16 mouse cellular contexts compared by ENCODE assay signal in the genomic region with DNA sequence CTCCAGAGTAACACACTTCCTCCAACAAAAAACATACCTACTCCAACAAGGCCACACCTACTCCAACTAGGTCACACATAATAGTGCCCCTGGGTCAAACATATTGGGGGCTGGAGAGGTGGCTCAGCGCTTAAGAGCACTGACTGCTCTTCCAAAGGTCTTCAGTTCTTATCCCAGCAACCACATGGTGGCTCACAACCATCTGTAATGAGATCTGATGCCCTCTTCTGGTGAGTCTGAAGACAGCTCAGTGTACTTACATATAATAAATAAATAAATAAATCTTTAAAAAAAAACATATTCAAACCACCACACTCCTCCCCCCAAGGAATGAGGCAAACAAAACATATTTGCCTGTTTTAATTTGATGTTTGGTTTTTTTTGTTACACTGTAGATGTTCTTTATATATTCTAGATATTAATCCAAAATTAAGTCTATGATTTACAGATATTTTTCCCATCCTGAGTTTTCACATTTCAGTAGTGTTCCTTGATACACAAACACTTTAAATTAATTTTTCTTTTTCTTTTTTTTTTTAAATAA. TPM values are rescaled to one million over a fixed set of nuclear protein-coding genes. Genes with fewer than 3 reads are reported as not detected.
DNase-seq lines count a peak whose midpoint lies in the region; ATAC-seq and TF ChIP-seq lines count a peak whose summit lies in the region.
"Had no signal": no experiment of that assay in that cellular context is flagged by ENCODE, and none has a peak within 500 bp of the region (broad histone marks: within the 10 kb centered on the region; RNA-seq: fewer than 3 reads in every experiment).

No protein-coding gene starts in this region.

- H3K4me1 ChIP-seq in kidney, embryonic 15.5 days: no peaks in the 10 kb centered on the region
- H3K4me1 ChIP-seq in ES-E14 (ENCODE audit: control insufficient read depth in 2 of 2, insufficient read depth in 2 of 2, low read length in 2 of 2, poor library complexity in 1 of 2): peaks cover 0 to 6% of the 10 kb centered on the region in 2 experiments; a peak in 2 of 4 replicates
- no peaks in the 10 kb centered on the region for H3K4me1 ChIP-seq in thymus, adult 2 months (replicated peaks; ENCODE audit: control insufficient read depth, insufficient read depth, low read length)
- H3K4me1 ChIP-seq: liver, embryonic 15.5 days; midbrain, embryonic 12.5 days had no signal

- H3K4me3 ChIP-seq in kidney, embryonic 15.5 days (replicated peaks): no peak overlapping the region
- no peak overlapping the region for H3K4me3 ChIP-seq in ES-E14 (ENCODE audit: insufficient read depth in 1 of 2, low read depth in 1 of 2, low read length in 2 of 2, poor library complexity in 1 of 2, severe bottlenecking in 1 of 2)
- no peak overlapping the region for H3K4me3 ChIP-seq in thymus, adult 2 months (ENCODE audit: control insufficient read depth, insufficient read depth, low read length)
- H3K4me3 ChIP-seq: erythroblast, embryonic 14.5 days; liver, embryonic 15.5 days; midbrain, embryonic 12.5 days had no signal

- no peak for TF ChIP-seq POLR2A in thymus, adult 2 months (IDR thresholded peaks at IDR 0.05; ENCODE audit: control insufficient read depth, extremely low read depth, insufficient read depth, low read length, poor library complexity)

- no peak for TF ChIP-seq CTCF in thymus, adult 2 months (IDR thresholded peaks at IDR 0.05; ENCODE audit: borderline replicate concordance, control insufficient read depth, extremely low read depth, insufficient read depth, low read length, poor library complexity)

- in situ Hi-C loops in ES-E14 (cut with MboI; ENCODE audit: low sequenced_read_pairs in 2 of 2, unreplicated experiment in 2 of 2): no loop called here

- no peak for ATAC-seq in kidney, embryonic 15.5 days (replicated peaks; ENCODE audit: low FRiP score)
- ATAC-seq: hindbrain, embryonic 16.5 days had no signal

- H3K27me3 ChIP-seq in kidney, embryonic 15.5 days: no peaks in the 10 kb centered on the region
- H3K27me3 ChIP-seq in thymus, adult 2 months (ENCODE audit: control insufficient read depth, insufficient read depth, low read length): no peaks in the 10 kb centered on the region
- H3K27me3 ChIP-seq: liver, embryonic 15.5 days; midbrain, embryonic 12.5 days had no signal

- H3K9ac ChIP-seq in kidney, embryonic 15.5 days: no peak overlapping the region
- no peak overlapping the region for H3K9ac ChIP-seq in ES-E14 (ENCODE audit: insufficient read depth, low read depth, low read length, poor library complexity, severe bottlenecking)
- H3K9ac ChIP-seq: liver, embryonic 15.5 days; midbrain, embryonic 12.5 days had no signal

- H3K9me3 ChIP-seq in kidney, embryonic 15.5 days (replicated peaks): peaks cover 7% of the 10 kb centered on the region
- H3K9me3 ChIP-seq in ES-E14 (ENCODE audit: control insufficient read depth, insufficient read depth, low read depth, low read length): no peaks in the 10 kb centered on the region
- H3K9me3 ChIP-seq: liver, embryonic 15.5 days had no signal

- 61% methylated on average over 1 of the region's 1 CpGs for WGBS in kidney, embryonic 15.5 days
- 76% methylated on average over 1 of the region's 1 CpGs for WGBS in thymus, adult 2 months

- DNase-seq in kidney, adult 9 months: peak; percentile 28
- peak; percentile 11 for DNase-seq in thymus, postnatal 0 days (ENCODE audit: low spot score)
- DNase-seq in thymus, postnatal 14 days: no peak
- DNase-seq in ES-E14 (ENCODE audit: low read depth, low spot score): no peak
- DNase-seq in thymus, adult 2 months: no peak
- no peak for DNase-seq in yolk sac, embryonic 10.5 days (ENCODE audit: low spot score)
- DNase-seq: cerebellum, postnatal 14 days; gastrocnemius, postnatal 10 days; kidney, postnatal 10 days; spleen, adult 18-20 months had no signal

- H3K4me2 ChIP-seq in kidney, embryonic 15.5 days: no peak overlapping the region
- H3K4me2 ChIP-seq: heart, embryonic 11.5 days; liver, embryonic 15.5 days; midbrain, embryonic 12.5 days had no signal

- no peak overlapping the region for H3K27ac ChIP-seq in kidney, embryonic 15.5 days
- no peak overlapping the region for H3K27ac ChIP-seq in ES-E14 (ENCODE audit: insufficient read depth, low read depth, low read length, poor library complexity, severe bottlenecking)
- no peak overlapping the region for H3K27ac ChIP-seq in thymus, adult 2 months (ENCODE audit: control insufficient read depth, insufficient read depth, low read length)
- H3K27ac ChIP-seq: liver, embryonic 15.5 days; midbrain, embryonic 12.5 days had no signal

- H3K36me3 ChIP-seq in kidney, embryonic 15.5 days: no peaks in the 10 kb centered on the region
- no peaks in the 10 kb centered on the region for H3K36me3 ChIP-seq in ES-E14 (ENCODE audit: control insufficient read depth, insufficient read depth, low read length, poor library complexity, severe bottlenecking)
- no peaks in the 10 kb centered on the region for H3K36me3 ChIP-seq in thymus, adult 2 months (ENCODE audit: control insufficient read depth, insufficient read depth, low read length)
- H3K36me3 ChIP-seq: liver, embryonic 15.5 days; midbrain, embryonic 12.5 days had no signal

TF ChIP-seq in ES-E14, 5 proteins besides CTCF, POLR2A, EP300 and RAD21:
- TF ChIP-seq ZNF384 (IDR thresholded peaks at IDR 0.05; ENCODE audit: low read depth, low read length) (peak; percentile 61; the same call in 1 of the 2 replicates), CHD2 (IDR thresholded peaks at IDR 0.05; ENCODE audit: low read depth, low read length) (no peak)

RNA-seq across cellular contexts. Expression of a gene that starts 16.8 kb away (rescaled TPM):
- 42.0 and 43.2 TPM in 2 replicates for polyA plus RNA-seq in kidney, embryonic 15.5 days (2015; fragmentation: Nextera tagmentation; extraction: Ambion mirVana)
- 6.3 and 6.7 TPM in 2 replicates for polyA plus RNA-seq in thymus, postnatal 0 days (2015; fragmentation: Nextera tagmentation; extraction: Ambion mirVana)
- 5.1 and 8.9 TPM in 2 replicates for total RNA-seq in ES-E14 (2012; rRNA removed)
- polyA plus RNA-seq in thymus, adult 2 months (2012; rRNA removed): 2.4 and 2.5 TPM in 2 replicates
- polyA plus RNA-seq: erythroblast, embryonic 14.5 days had no signal

Comparison
In these comparisons a context has a peak if more than half of its experiments do, and no peak if none do; other contexts are left out.
1. DNase-seq: peak in kidney, adult 9 months (single experiment) and thymus, postnatal 0 days (single experiment); none in thymus, postnatal 14 days (single experiment), ES-E14 (single experiment), thymus, adult 2 months (single experiment) and yolk sac, embryonic 10.5 days (single experiment).